Mouse (Mus musculus): ENCODE results near the gene Cd244a.

- TF ChIP-seq UBTF (IDR thresholded peaks at IDR 0.05; ENCODE audit: borderline replicate concordance, insufficient read depth, low read depth, low read length): no peak
- TF ChIP-seq POLR2A (IDR thresholded peaks at IDR 0.05; ENCODE audit: control insufficient read depth in 1 of 2, insufficient read depth in 1 of 2, low read depth in 1 of 2, low read length in 2 of 2, poor library complexity in 1 of 2): no peak
- no peak for TF ChIP-seq CTCF (IDR thresholded peaks at IDR 0.05 in 2 of 3, conservative IDR thresholded peaks at IDR 0.05 in 1 of 3; ENCODE audit: control insufficient read depth in 1 of 3, insufficient read depth in 1 of 3, low read depth in 2 of 3, low read length in 3 of 3, poor library complexity in 1 of 3, severe bottlenecking in 1 of 3)
- TF ChIP-seq NRF1 (IDR thresholded peaks at IDR 0.05; ENCODE audit: insufficient read depth, low read depth, low read length, poor library complexity, severe bottlenecking): no peak
- no peak for TF ChIP-seq KAT2A (conservative IDR thresholded peaks at IDR 0.05; ENCODE audit: low read depth, low read length)
- TF ChIP-seq RAD21 (IDR thresholded peaks at IDR 0.05; ENCODE audit: low read depth, low read length): no peak
- TF ChIP-seq ETS1 (IDR thresholded peaks at IDR 0.05; ENCODE audit: low read depth, low read length): no peak
- TF ChIP-seq USF2 (IDR thresholded peaks at IDR 0.05; ENCODE audit: borderline replicate concordance in 1 of 2, insufficient read depth in 1 of 2, low read depth in 1 of 2, low read length in 2 of 2): no peak
- TF ChIP-seq EP300 (IDR thresholded peaks at IDR 0.05; ENCODE audit: low read depth in 1 of 2, low read length in 2 of 2): no peak
- TF ChIP-seq CHD2 (IDR thresholded peaks at IDR 0.05; ENCODE audit: low read length): no peak
- TF ChIP-seq ZNF384 (IDR thresholded peaks at IDR 0.05; ENCODE audit: low read depth, low read length): no peak
- no peak for TF ChIP-seq POLR2AphosphoS5 (IDR thresholded peaks at IDR 0.05; ENCODE audit: borderline replicate concordance, low read depth, low read length)
- no peak for TF ChIP-seq MXI1 (IDR thresholded peaks at IDR 0.05; ENCODE audit: low read depth, low read length)
Observed at GRCm38 (mm10) chr1:171558407-171558806, 586 bp upstream of the Cd244a start.
